Mouse (Mus musculus) embryonic facial prominence, embryonic 14.5 days (tissue): ENCODE data around the gene 2610042L04Rik. TPM values are rescaled to one million over a fixed set of nuclear protein-coding genes. Genes with fewer than 3 reads are reported as not detected.
"Not testable (repeated sequence)": the region's sequence is repeated elsewhere in the genome, so short reads cannot be mapped to it uniquely, and the experiment has no call there.

Experiments used
- ATAC-seq: fragments of 200-750 bp; cut with Nextera tagmentation; 2 replicates; pipeline ENCODE4 v1.8.0; 2017; ENCODE audit warnings: low read depth, moderate number of reproducible peaks, moderate TSS enrichment
- DNase-seq: peaks from one replicate; pipeline ENCODE4 v3.0.0-alpha.2; 2015; ENCODE audit warnings: low spot score
- H3K27ac ChIP-seq: fragments of 300-500 bp; sonication (generic); replicated peaks from 2 replicates; pipeline ENCODE4 v1.5.1; 2014; ENCODE audit warnings: low read depth, mild to moderate bottlenecking, low read length, moderate library complexity
- H3K27me3 ChIP-seq: fragments of 300-500 bp; sonication (generic); replicated peaks from 2 replicates; pipeline ENCODE4 v1.6.1; 2014; ENCODE audit warnings: low read length; ENCODE audit not compliant: control insufficient read depth, insufficient read depth
- H3K36me3 ChIP-seq: fragments of 300-500 bp; sonication (generic); 2 replicates; pipeline ENCODE4 v1.6.1; 2014; ENCODE audit warnings: low read length, mixed read lengths; ENCODE audit not compliant: control insufficient read depth, insufficient read depth
- H3K4me1 ChIP-seq: fragments of 300-500 bp; sonication (generic); 2 replicates; pipeline ENCODE4 v1.6.1; 2014; ENCODE audit warnings: antibody characterized with exemption, low read length; ENCODE audit not compliant: control insufficient read depth, insufficient read depth
- H3K4me2 ChIP-seq: fragments of 300-500 bp; sonication (generic); 2 replicates; pipeline ENCODE4 v1.6.1; 2014; ENCODE audit warnings: low read depth, mild to moderate bottlenecking, low read length, moderate library complexity, mixed read lengths
- H3K4me3 ChIP-seq: fragments of 300-500 bp; sonication (generic); 2 replicates; pipeline ENCODE4 v1.5.1; 2014; ENCODE audit warnings: low read depth, mild to moderate bottlenecking, low read length
- H3K9ac ChIP-seq: fragments of 300-500 bp; sonication (generic); 2 replicates; pipeline ENCODE4 v1.6.1; 2014; ENCODE audit warnings: low read depth, mild to moderate bottlenecking, low read length, moderate library complexity, mixed read lengths
- H3K9me3 ChIP-seq: fragments of 300-500 bp; sonication (generic); 2 replicates; pipeline ENCODE4 v1.6.1; 2016; ENCODE audit warnings: low read length; ENCODE audit not compliant: control insufficient read depth
- WGBS: fragments of 180-500 bp; shearing (Covaris S2); extraction: QIAGEN DNeasy Blood & Tissue Kit; methylation state at CpG from one replicate; pipeline ENCODE4 v1.1.7; 2014; 5-methylcytosine and 5-hydroxymethylcytosine counted together
- polyA plus RNA-seq: library from polyadenylated mRNA; unstranded; fragments of >200 nt; fragmentation: Nextera tagmentation; extraction: Ambion mirVana; gene quantifications from 2 replicates; pipeline ENCODE4 v1.2.1, GENCODE M21; 2014

The 2610042L04Rik gene
- polyA plus RNA-seq, 1 experiment from 2014 or later = 0.11 TPM

- not testable (repeated sequence) for H3K4me3 ChIP-seq, H3K4me2 ChIP-seq, ATAC-seq, H3K36me3 ChIP-seq, DNase-seq, H3K27me3 ChIP-seq, H3K9me3 ChIP-seq, H3K27ac ChIP-seq, H3K4me1 ChIP-seq, H3K9ac ChIP-seq
These were observed 64.1 kb downstream of the 2610042L04Rik start for GRCm38 (mm10) chr14:4398624-4399023.

GRCm38 (mm10) chr14:4400115-4400789 lies 65.7 kb downstream of the 2610042L04Rik start:
- H3K9ac ChIP-seq, H3K4me2 ChIP-seq, DNase-seq, ATAC-seq, H3K27ac ChIP-seq, H3K4me3 ChIP-seq, H3K4me1 ChIP-seq, H3K9me3 ChIP-seq, H3K27me3 ChIP-seq, H3K36me3 ChIP-seq: not testable (repeated sequence)
- WGBS = 84% methylated on average over 5 of the region's 5 CpGs

DNA sequence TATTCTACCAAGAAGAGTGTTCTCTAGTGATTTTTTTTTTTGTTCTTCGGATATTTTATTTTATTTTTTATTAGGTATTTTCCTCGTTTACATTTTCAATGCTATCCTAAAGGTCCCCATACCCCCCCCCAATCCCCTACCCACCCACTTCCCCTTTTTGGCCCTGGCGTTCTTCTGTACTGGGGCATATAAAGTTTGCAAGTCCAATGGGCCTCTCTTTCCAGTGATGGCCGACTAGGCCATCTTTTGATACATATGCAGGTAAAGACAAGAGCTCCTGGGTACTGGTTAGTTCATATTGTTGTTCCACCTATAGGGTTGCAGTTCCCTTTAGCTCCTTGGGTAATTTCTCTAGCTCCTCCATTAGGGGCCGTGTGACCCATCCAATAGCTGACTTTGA lies 66.7 kb downstream of the 2610042L04Rik start:
- DNase-seq, H3K27me3 ChIP-seq, H3K27ac ChIP-seq, ATAC-seq, H3K9me3 ChIP-seq, H3K4me3 ChIP-seq, H3K9ac ChIP-seq, H3K4me2 ChIP-seq, H3K36me3 ChIP-seq, H3K4me1 ChIP-seq: not testable (repeated sequence)
- 79% methylated on average over 4 of the region's 5 CpGs for WGBS

DNA sequence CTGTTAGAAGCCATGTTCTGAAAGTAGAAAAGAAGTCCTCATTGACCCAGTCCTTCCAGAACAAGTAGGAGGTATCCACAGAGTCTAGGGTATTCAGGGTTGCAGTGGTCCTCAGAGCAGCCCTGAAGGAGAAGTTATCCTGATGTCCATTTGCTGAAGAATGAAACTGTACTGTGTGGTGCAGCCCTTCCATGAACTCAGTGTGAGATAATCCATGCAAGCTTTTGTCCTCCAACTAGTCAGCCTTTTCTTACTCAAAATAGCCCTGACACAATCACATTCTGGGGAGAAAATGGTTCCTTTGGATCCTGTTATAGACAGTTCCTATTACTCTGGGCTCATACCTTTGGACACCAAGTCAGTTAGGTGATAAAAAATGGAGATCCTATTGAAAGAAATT lies 69.3 kb downstream of the 2610042L04Rik start:
- not testable (repeated sequence) for H3K4me2 ChIP-seq, H3K9ac ChIP-seq, H3K9me3 ChIP-seq, H3K27me3 ChIP-seq, H3K4me3 ChIP-seq, H3K27ac ChIP-seq, H3K4me1 ChIP-seq, ATAC-seq, H3K36me3 ChIP-seq, DNase-seq

Other genes with a start within 250 kb of the 2610042L04Rik start
- gene Gm8108, start 224.2 kb upstream of the 2610042L04Rik start, polyA plus RNA-seq = 0.45 and 0.90 TPM in 2 replicates
- gene Gm3127, start 169.7 kb upstream of the 2610042L04Rik start, polyA plus RNA-seq = not detected in 2 replicates
- 0.19 and 0.21 TPM in 2 replicates for gene Gm2974, start 152.2 kb upstream of the 2610042L04Rik start, polyA plus RNA-seq
- gene Gm3138, start 85.1 kb upstream of the 2610042L04Rik start, polyA plus RNA-seq = not detected in 2 replicates
- not detected in 2 replicates for gene Gm3149, start 17.5 kb upstream of the 2610042L04Rik start, polyA plus RNA-seq
- not detected in 2 replicates for gene Gm3159, start 62.8 kb downstream of the 2610042L04Rik start, polyA plus RNA-seq
- gene Gm3164, start 80.7 kb downstream of the 2610042L04Rik start, polyA plus RNA-seq = 0.22 and 0.50 TPM in 2 replicates
- not detected in 2 replicates for gene Gm3173, start 96.2 kb downstream of the 2610042L04Rik start, polyA plus RNA-seq
- not detected in 2 replicates for gene Gm3182, start 147.0 kb downstream of the 2610042L04Rik start, polyA plus RNA-seq
- gene Gm3047, start 220.6 kb downstream of the 2610042L04Rik start, polyA plus RNA-seq = not detected in 2 replicates